Mouse (Mus musculus): ENCODE measurements around the gene Pde1a. TPM values are rescaled to one million over a fixed set of nuclear protein-coding genes. Genes with fewer than 3 reads are reported as not detected.

The Pde1a gene
- total RNA-seq, 2 experiments from 2014 or later = not detected

- ATAC-seq (replicated peaks; ENCODE audit: poor library complexity) = no peak
Observed at GRCm38 (mm10) chr2:80046751-80047513, 82.3 kb downstream of the Pde1a start.

- ATAC-seq (replicated peaks; ENCODE audit: poor library complexity) = peak; percentile 29
Observed at GRCm38 (mm10) chr2:80038642-80039445, 90.4 kb downstream of the Pde1a start.

GRCm38 (mm10) chr2:80037971-80038370 is 91.3 kb downstream of the Pde1a start:
- ATAC-seq (replicated peaks; ENCODE audit: poor library complexity) = peak; percentile 63; the same call in 1 of the 2 replicates

GRCm38 (mm10) chr2:80029051-80029450 is 100.2 kb downstream of the Pde1a start:
- no peak for ATAC-seq (replicated peaks; ENCODE audit: poor library complexity)

GRCm38 (mm10) chr2:80026053-80026452 is 103.2 kb downstream of the Pde1a start:
- ATAC-seq (replicated peaks; ENCODE audit: poor library complexity) = peak; percentile 50

GRCm38 (mm10) chr2:80025597-80025996 is 103.7 kb downstream of the Pde1a start:
- peak; percentile 79 for ATAC-seq (replicated peaks; ENCODE audit: poor library complexity)

- peak; percentile 78 for ATAC-seq (replicated peaks; ENCODE audit: poor library complexity)
Observed at GRCm38 (mm10) chr2:80025038-80025437, 104.2 kb downstream of the Pde1a start.

GRCm38 (mm10) chr2:80014161-80014560 is 115.1 kb downstream of the Pde1a start:
- no peak for ATAC-seq (replicated peaks; ENCODE audit: poor library complexity)

GRCm38 (mm10) chr2:80013060-80013459 is 116.2 kb downstream of the Pde1a start:
- no peak for ATAC-seq (replicated peaks; ENCODE audit: poor library complexity)

GRCm38 (mm10) chr2:79999168-79999567 is 130.1 kb downstream of the Pde1a start:
- ATAC-seq (replicated peaks; ENCODE audit: poor library complexity) = no peak

GRCm38 (mm10) chr2:79998460-79998859 is 130.8 kb downstream of the Pde1a start:
- no peak for ATAC-seq (replicated peaks; ENCODE audit: poor library complexity)

GRCm38 (mm10) chr2:79991642-79992041 is 137.6 kb downstream of the Pde1a start:
- no peak for ATAC-seq (replicated peaks; ENCODE audit: poor library complexity)

- no peak for ATAC-seq (replicated peaks; ENCODE audit: poor library complexity)
Observed at GRCm38 (mm10) chr2:79983778-79984177, 145.5 kb downstream of the Pde1a start.

- no peak for ATAC-seq (replicated peaks; ENCODE audit: poor library complexity)
Observed at GRCm38 (mm10) chr2:79983222-79983632, 146.0 kb downstream of the Pde1a start.

- ATAC-seq (replicated peaks; ENCODE audit: poor library complexity) = no peak
Observed at GRCm38 (mm10) chr2:79981781-79982180, 147.5 kb downstream of the Pde1a start.

- peak; percentile 71 for ATAC-seq (replicated peaks; ENCODE audit: poor library complexity)
Observed at GRCm38 (mm10) chr2:79978992-79979391, 150.3 kb downstream of the Pde1a start.

- no peak for ATAC-seq (replicated peaks; ENCODE audit: poor library complexity)
Observed at GRCm38 (mm10) chr2:79977259-79977658, 152.0 kb downstream of the Pde1a start.

- no peak for ATAC-seq (replicated peaks; ENCODE audit: poor library complexity)
Observed at GRCm38 (mm10) chr2:79975947-79976346, 153.3 kb downstream of the Pde1a start.

GRCm38 (mm10) chr2:79972271-79972670 is 157.0 kb downstream of the Pde1a start:
- ATAC-seq (replicated peaks; ENCODE audit: poor library complexity) = no peak

GRCm38 (mm10) chr2:79969594-79969993 is 159.7 kb downstream of the Pde1a start:
- ATAC-seq (replicated peaks; ENCODE audit: poor library complexity) = no peak

GRCm38 (mm10) chr2:79966681-79967506 is 162.4 kb downstream of the Pde1a start:
- 0 out of 2 replicates have a peak, but pooled peaks have one; percentile 14 for ATAC-seq (replicated peaks; ENCODE audit: poor library complexity)

All from megakaryocyte progenitor cell, adult 5-6 weeks (primary cell).